Mouse (Mus musculus): Measurements from ENCODE around the gene Tmem160. TPM values are rescaled to one million over a fixed set of nuclear protein-coding genes. Genes with fewer than 3 reads are reported as not detected.

The Tmem160 gene
- polyA plus RNA-seq, 1 experiment from 2014 or later, result 72.3 TPM

DNA sequence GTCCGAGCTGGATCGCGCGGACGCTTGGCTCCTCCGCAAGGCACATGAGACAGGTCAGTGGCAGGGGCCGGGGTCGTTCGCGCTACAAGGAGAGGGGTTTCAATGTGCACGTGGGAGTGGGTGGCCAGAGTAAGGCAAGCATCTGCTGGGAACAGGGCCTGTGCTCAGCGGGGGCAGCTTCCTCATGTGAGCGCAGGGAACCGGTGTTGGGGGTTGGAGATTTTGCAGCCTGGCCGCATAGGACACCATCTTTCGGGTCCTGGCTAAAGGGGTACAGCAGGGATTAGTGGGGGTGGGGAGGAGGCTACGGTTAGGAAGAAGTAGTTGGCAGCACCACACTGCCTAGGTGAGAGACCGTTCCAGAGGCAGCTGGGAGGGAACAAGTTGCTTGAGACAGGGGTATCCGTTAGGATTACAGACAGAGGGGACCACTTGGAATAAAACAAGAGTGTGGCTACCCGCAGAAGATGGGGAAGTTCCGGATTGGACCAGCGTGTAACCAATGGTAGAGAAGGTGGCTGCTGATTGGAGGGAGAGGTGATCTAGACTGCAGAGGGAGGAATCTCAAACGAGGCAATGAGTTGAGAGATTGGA, 636 bp downstream of the Tmem160 start:
- Histone ChIP-seq H3K9me3 (replicated peaks) (no peaks in the 10 kb centered on the region), H3K36me3 (peaks cover 15% of the 10 kb centered on the region; the same call in 1 of the 2 replicates), H3K4me2 (peak overlapping the region; percentile 95), H3K27me3 (replicated peaks) (0 out of 2 replicates have a peak, but pooled peaks cover 3% of the 10 kb centered on the region), H3K9ac (replicated peaks) (peak overlapping the region; percentile 71), H3K4me1 (peaks cover 10% of the 10 kb centered on the region), H3K27ac (replicated peaks) (peak overlapping the region; percentile 76), H3K4me3 (replicated peaks) (peak overlapping the region; percentile 73)
- WGBS, result under 1% methylated on average over 23 of the region's 23 CpGs
- peak; percentile 86 for ATAC-seq (ENCODE audit: low FRiP score)

DNA sequence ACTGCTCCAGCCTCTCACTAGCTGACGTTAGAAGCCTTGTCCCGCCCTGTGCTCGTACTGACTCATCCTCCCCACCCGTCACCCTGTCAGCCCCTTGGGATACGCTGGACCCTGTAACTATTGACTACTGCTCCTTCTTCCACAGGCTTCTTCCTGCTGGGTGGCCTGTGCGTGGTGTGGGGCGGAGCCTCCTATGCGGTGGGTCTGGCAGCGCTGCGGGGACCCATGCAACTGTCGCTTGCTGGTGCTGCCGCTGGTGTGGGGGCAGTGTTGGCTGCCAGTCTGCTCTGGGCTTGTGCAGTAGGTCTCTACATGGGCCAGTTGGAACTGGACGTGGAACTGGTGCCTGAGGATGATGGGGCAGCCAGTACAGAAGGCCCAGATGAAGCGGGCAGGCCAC, 2.4 kb downstream of the Tmem160 start:
- Histone ChIP-seq H3K27ac (replicated peaks) (no peak overlapping the region), H3K9ac (replicated peaks) (no peak overlapping the region), H3K36me3 (peaks cover 15% of the 10 kb centered on the region; the same call in 1 of the 2 replicates), H3K9me3 (replicated peaks) (no peaks in the 10 kb centered on the region), H3K27me3 (replicated peaks) (0 out of 2 replicates have a peak, but pooled peaks cover 3% of the 10 kb centered on the region), H3K4me1 (peaks cover 10% of the 10 kb centered on the region), H3K4me2 (no peak overlapping the region), H3K4me3 (replicated peaks) (no peak overlapping the region)
- no peak for ATAC-seq (ENCODE audit: low FRiP score)
- 96% methylated on average over 14 of the region's 14 CpGs for WGBS

DNA sequence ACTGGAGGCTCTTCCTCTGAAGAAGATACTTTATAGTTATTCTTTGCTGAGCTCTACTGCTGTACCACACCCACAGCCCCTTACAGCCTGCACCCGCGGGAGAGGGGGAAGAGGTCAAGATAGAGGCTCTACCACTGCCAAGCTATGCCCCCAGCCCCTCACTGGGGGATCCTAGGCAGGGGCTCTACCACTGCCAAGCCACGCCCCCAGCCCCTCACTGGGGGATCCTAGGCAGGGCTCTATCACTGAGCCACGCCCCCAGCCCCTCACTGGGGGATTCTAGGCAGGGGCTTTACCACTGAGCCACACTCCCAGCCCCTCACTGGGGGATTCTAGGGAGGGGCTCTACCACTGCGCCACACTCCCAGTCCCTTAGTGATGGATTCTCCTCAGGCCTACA, 3.7 kb downstream of the Tmem160 start:
- peaks cover 8% of the 10 kb centered on the region for H3K27me3 ChIP-seq (replicated peaks)
- H3K36me3 ChIP-seq, result peaks cover 15% of the 10 kb centered on the region; the same call in 1 of the 2 replicates
- H3K4me2 ChIP-seq, result no peak overlapping the region
- no peak overlapping the region for H3K9ac ChIP-seq (replicated peaks)
- H3K9me3 ChIP-seq (replicated peaks), result no peaks in the 10 kb centered on the region
- WGBS, result 89% methylated on average over 5 of the region's 5 CpGs
- H3K4me3 ChIP-seq (replicated peaks), result no peak overlapping the region
- H3K4me1 ChIP-seq, result peaks cover 10% of the 10 kb centered on the region
- ATAC-seq (ENCODE audit: low FRiP score), result no peak
- no peak overlapping the region for H3K27ac ChIP-seq (replicated peaks)

DNA sequence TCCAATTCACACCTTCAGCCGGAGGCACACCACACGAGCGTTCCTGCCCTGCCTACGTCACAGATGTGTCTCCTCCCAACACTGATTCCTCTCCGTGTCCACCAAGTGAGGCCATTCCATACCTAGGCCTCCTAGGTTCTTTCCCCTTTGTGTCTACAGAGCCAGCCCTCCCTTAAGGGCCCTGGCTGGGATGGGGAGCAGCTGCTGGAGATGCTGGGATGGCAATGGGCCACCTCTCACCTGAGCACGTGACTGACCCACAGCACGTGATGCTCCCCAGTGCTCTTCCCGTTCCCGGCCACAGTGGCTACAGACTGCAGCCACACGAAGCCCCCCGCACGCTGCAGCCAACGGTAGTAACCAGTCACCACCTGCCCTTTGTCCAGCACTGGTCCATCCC, 8.0 kb downstream of the Tmem160 start:
- no peak overlapping the region for H3K9ac ChIP-seq (replicated peaks)
- no peak for ATAC-seq (ENCODE audit: low FRiP score)
- H3K27me3 ChIP-seq (replicated peaks), result peaks cover 22% of the 10 kb centered on the region

DNA sequence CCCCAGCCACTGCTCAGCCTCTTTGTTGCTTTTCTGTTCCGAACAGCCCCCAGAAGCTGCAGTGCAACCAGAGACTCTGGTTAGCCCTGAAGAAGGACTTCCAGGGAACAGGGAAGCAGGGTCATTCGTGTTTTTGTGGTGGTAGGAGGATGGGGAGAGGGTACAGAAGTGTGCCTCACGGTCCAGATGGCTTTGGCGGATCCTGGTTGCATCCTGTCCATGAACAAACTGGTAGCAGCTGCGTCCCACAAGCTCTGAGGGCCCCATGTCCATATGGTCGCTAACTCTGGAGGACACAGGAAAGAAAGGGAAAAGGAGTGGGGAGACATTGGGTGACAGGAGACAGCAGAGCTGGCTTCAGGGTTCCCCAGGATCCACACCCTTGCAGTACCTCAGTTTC, 8.6 kb downstream of the Tmem160 start:
- peaks cover 22% of the 10 kb centered on the region for H3K27me3 ChIP-seq (replicated peaks)
- H3K4me1 ChIP-seq, result no peaks in the 10 kb centered on the region
- ATAC-seq (ENCODE audit: low FRiP score), result no peak
- 0 out of 2 replicates have a peak, but pooled peaks cover 5% of the 10 kb centered on the region for H3K36me3 ChIP-seq
- no peak overlapping the region for H3K4me2 ChIP-seq
- H3K9me3 ChIP-seq (replicated peaks), result no peaks in the 10 kb centered on the region
- H3K4me3 ChIP-seq (replicated peaks), result no peak overlapping the region
- H3K27ac ChIP-seq (replicated peaks), result no peak overlapping the region
- 65% methylated on average over 6 of the region's 6 CpGs for WGBS
- H3K9ac ChIP-seq (replicated peaks), result no peak overlapping the region

More for the DNA sequence above, 8.0 kb downstream of the Tmem160 start:
- Histone ChIP-seq H3K9me3 (replicated peaks) (no peaks in the 10 kb centered on the region), H3K27ac (replicated peaks) (no peak overlapping the region), H3K4me1 (no peaks in the 10 kb centered on the region), H3K4me2 (no peak overlapping the region), H3K4me3 (replicated peaks) (no peak overlapping the region), H3K36me3 (0 out of 2 replicates have a peak, but pooled peaks cover 10% of the 10 kb centered on the region)
- 69% methylated on average over 13 of the region's 13 CpGs for WGBS

DNA sequence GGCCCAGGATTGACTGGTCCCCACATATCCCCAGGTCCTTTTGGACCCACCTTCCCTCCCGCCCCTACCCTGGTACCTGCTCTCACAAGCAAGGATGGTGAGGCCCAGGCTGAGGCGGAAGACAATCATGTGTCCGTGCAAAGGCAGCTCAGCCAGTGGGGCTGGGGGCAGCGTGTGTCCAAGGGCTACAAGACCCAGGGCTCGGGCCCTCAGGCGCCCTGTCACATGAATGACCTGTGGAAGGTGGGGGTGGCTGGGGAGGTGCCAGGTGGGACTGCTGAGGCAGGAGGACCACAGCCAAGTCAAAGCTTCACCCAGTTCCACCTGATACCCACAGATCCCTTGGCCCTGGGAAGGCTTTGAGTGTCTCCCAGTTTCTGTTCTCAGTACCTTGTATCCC, 9.1 kb downstream of the Tmem160 start:
- 0 out of 2 replicates have a peak, but pooled peaks cover 5% of the 10 kb centered on the region for H3K36me3 ChIP-seq
- H3K4me2 ChIP-seq, result no peak overlapping the region
- H3K9ac ChIP-seq (replicated peaks), result no peak overlapping the region
- 88% methylated on average over 6 of the region's 6 CpGs for WGBS
- H3K27me3 ChIP-seq (replicated peaks), result peaks cover 22% of the 10 kb centered on the region
- H3K4me1 ChIP-seq, result no peaks in the 10 kb centered on the region
- no peak overlapping the region for H3K4me3 ChIP-seq (replicated peaks)
- no peaks in the 10 kb centered on the region for H3K9me3 ChIP-seq (replicated peaks)
- ATAC-seq (ENCODE audit: low FRiP score), result no peak
- no peak overlapping the region for H3K27ac ChIP-seq (replicated peaks)

DNA sequence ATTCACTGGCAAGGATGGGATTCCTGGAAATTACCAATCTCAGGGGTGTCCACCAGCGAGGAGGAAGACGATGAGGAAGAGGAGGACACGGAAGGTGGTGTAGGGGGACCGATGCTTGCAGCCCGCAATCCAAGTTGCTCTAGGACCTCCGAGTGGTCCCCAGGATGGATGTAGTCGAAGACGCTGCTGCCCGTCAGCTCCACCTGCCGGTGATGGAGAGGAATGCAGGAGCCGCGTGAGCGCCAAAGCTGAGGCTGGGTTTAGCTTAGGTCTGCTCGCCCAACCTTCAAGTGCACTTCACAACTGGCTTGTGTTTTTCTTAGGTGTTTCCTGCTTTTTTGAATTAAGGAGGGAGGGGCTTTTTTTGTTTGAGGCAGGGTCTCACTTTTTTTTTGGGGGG, 10.6 kb downstream of the Tmem160 start:
- no peak overlapping the region for H3K9ac ChIP-seq (replicated peaks)
- no peaks in the 10 kb centered on the region for H3K4me1 ChIP-seq
- H3K4me2 ChIP-seq, result no peak overlapping the region
- no peak overlapping the region for H3K27ac ChIP-seq (replicated peaks)
- peak; percentile 48; the same call in 1 of the 2 replicates for ATAC-seq (ENCODE audit: low FRiP score)
- 2% methylated on average over 14 of the region's 14 CpGs for WGBS
- no peaks in the 10 kb centered on the region for H3K9me3 ChIP-seq (replicated peaks)
- peaks cover 27% of the 10 kb centered on the region for H3K27me3 ChIP-seq (replicated peaks)
- H3K4me3 ChIP-seq (replicated peaks), result no peak overlapping the region
- no peaks in the 10 kb centered on the region for H3K36me3 ChIP-seq

DNA sequence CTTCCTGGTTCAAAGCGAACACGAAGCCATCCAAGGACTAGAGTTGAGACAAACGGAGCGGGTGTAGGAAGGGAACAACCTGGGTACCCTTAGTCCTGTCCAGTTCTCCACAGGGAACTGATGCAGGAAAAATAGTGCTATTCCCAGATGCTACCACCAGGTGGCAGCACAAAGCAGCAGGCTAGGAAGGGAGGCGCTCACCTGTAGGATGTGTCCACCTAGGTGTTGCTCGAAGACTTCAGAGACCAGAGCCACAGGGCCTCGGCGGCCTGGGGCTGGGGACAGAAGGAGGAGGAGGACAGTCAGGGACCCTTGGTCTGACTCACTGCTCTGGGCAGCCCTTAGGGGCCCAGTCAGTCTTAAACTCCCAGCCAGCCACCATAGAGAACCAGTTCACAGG, 12.6 kb downstream of the Tmem160 start:
- no peak overlapping the region for H3K27ac ChIP-seq (replicated peaks)
- peaks cover 47% of the 10 kb centered on the region for H3K27me3 ChIP-seq (replicated peaks)
- 12% methylated on average over 8 of the region's 8 CpGs for WGBS
- H3K4me3 ChIP-seq (replicated peaks), result no peak overlapping the region
- no peaks in the 10 kb centered on the region for H3K4me1 ChIP-seq
- peak; percentile 53; the same call in 1 of the 2 replicates for ATAC-seq (ENCODE audit: low FRiP score)
- H3K4me2 ChIP-seq, result no peak overlapping the region
- no peak overlapping the region for H3K9ac ChIP-seq (replicated peaks)
- H3K9me3 ChIP-seq (replicated peaks), result no peaks in the 10 kb centered on the region
- H3K36me3 ChIP-seq, result no peaks in the 10 kb centered on the region

DNA sequence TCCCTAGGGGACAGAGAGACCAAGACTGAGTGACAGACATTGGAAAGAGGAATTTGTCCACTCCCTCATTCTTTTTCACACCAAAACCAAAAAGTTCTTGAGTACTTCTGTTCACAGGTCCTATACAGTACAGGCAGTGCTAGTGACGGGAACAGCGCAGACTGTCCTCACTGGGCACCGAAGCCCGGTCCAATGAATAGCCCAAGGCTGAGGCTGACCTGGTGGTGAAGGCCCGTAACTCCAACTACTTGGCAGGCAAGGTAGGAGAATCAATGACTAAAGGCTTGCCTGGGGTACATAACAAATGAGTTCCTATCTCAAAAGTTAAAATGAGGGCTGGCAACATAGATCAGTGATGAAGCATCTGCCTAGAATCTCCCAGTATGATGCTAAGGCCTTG, 13.0 kb downstream of the Tmem160 start:
- Histone ChIP-seq H3K9me3 (replicated peaks) (no peaks in the 10 kb centered on the region), H3K27me3 (replicated peaks) (peaks cover 49% of the 10 kb centered on the region), H3K4me1 (no peaks in the 10 kb centered on the region), H3K4me3 (replicated peaks) (no peak overlapping the region), H3K4me2 (no peak overlapping the region), H3K36me3 (no peaks in the 10 kb centered on the region), H3K9ac (replicated peaks) (no peak overlapping the region), H3K27ac (replicated peaks) (no peak overlapping the region)
- ATAC-seq (ENCODE audit: low FRiP score), result peak; percentile 23; the same call in 1 of the 2 replicates
- WGBS, result 92% methylated on average over 5 of the region's 5 CpGs

DNA sequence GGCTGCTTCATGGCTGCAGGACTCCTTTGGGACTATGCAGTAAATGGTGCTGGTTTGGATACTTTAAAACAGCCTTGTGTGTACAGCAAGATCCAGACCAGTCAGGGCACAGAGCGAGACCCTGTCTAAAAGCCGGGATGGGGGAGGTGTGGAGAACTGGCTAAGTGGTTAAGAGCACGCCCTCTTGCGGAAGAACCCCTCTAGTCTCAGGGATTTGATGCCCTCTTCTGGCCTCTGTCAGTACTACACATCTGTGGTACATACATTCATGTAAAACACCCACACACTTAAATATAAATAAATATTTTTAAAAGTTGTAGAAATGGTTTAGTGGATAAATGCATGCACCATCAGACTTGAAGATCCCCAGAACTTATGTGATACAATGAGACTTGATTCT, 14.0 kb downstream of the Tmem160 start:
- Histone ChIP-seq H3K9me3 (replicated peaks) (no peaks in the 10 kb centered on the region), H3K27ac (replicated peaks) (no peak overlapping the region), H3K27me3 (replicated peaks) (peaks cover 44% of the 10 kb centered on the region), H3K4me2 (no peak overlapping the region), H3K9ac (replicated peaks) (no peak overlapping the region), H3K36me3 (no peaks in the 10 kb centered on the region), H3K4me1 (no peaks in the 10 kb centered on the region; the same call in 1 of the 2 replicates), H3K4me3 (replicated peaks) (no peak overlapping the region)
- ATAC-seq (ENCODE audit: low FRiP score), result no peak
- 82% methylated on average over 4 of the region's 4 CpGs for WGBS

DNA sequence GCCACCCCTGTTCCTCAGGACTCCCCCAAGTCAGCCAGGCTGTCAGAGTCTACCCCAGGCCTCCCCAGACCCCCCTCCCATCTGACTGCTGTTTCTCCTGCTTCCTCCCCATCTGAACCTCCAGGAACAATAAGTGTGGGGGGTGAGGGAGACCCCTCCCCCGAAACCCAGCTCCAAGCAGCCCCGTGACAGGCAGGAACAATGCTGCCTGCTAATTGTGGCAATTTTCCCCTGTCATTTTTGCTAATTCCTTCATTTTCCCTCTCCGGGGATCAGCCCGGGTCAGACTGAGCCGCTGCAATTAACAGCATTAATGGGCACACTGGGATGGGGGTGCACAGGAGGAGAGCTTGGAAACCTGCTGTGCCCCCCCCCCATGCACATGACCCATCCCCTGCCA, 15.5 kb downstream of the Tmem160 start:
- no peaks in the 10 kb centered on the region for H3K36me3 ChIP-seq
- ATAC-seq (ENCODE audit: low FRiP score), result no peak
- peaks cover 7% of the 10 kb centered on the region for H3K4me1 ChIP-seq
- H3K27ac ChIP-seq (replicated peaks), result no peak overlapping the region
- no peak overlapping the region for H3K9ac ChIP-seq (replicated peaks)
- H3K4me2 ChIP-seq, result no peak overlapping the region
- no peak overlapping the region for H3K4me3 ChIP-seq (replicated peaks)
- no peaks in the 10 kb centered on the region for H3K9me3 ChIP-seq (replicated peaks)
- peaks cover 42% of the 10 kb centered on the region for H3K27me3 ChIP-seq (replicated peaks)
- 20% methylated on average over 5 of the region's 5 CpGs for WGBS

DNA sequence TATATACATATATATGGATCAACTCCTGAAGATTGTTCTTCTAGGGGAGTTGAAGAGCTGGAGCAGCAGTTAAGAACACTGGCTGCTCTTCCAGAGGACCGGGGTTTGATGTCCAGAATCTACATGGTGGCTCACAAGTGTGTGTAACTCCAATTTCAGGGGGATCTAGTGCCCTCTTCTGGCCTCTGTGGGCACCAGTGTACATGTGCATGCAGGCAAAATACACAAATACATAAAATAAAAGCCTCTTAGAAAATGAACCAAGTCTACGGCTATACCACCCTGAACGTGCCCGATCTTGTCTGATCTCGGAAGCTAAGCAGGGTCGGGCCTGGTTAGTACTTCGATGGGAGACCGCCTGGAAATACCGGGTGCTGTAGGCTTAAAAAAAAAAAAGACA, 19.0 kb downstream of the Tmem160 start:
- no peak overlapping the region for H3K9ac ChIP-seq (replicated peaks)
- no peaks in the 10 kb centered on the region for H3K36me3 ChIP-seq
- H3K4me2 ChIP-seq, result no peak overlapping the region
- 40% methylated on average over 9 of the region's 9 CpGs for WGBS
- H3K4me3 ChIP-seq (replicated peaks), result no peak overlapping the region
- peaks cover 73% of the 10 kb centered on the region for H3K27me3 ChIP-seq (replicated peaks)
- peaks cover 26% of the 10 kb centered on the region for H3K4me1 ChIP-seq
- H3K27ac ChIP-seq (replicated peaks), result no peak overlapping the region
- no peak for ATAC-seq (ENCODE audit: low FRiP score)
- H3K9me3 ChIP-seq (replicated peaks), result no peaks in the 10 kb centered on the region
